Mouse (Mus musculus): ENCODE results near the gene Il21r. TPM values are rescaled to one million over a fixed set of nuclear protein-coding genes. Genes with fewer than 3 reads are reported as not detected.
A peak's percentile ranks its signal among the peaks of the same experiment; 100 is the strongest.

The Il21r gene
- total and polyA plus RNA-seq, 3 experiments: 0.11 to 0.16 TPM; not detected in 1

- peaks cover 21% of the 10 kb centered on the region for H3K27me3 ChIP-seq (ENCODE audit: insufficient read depth, low read length)
- DNase-seq (ENCODE audit: low spot score) (no peak), ATAC-seq (ENCODE audit: extremely low read depth, insufficient number of reproducible peaks, low FRiP score, poor library complexity, severe bottlenecking) (no peak)
Observed at GRCm38 (mm10) chr7:125584005-125584369, 19.2 kb upstream of the Il21r start.

GRCm38 (mm10) chr7:125586355-125586754 is 16.9 kb upstream of the Il21r start:
- no peak for DNase-seq (ENCODE audit: low spot score)
- H3K4me3 ChIP-seq (ENCODE audit: low read depth, low read length): peak overlapping the region; percentile 59
- TF ChIP-seq CTCF (IDR thresholded peaks at IDR 0.05; ENCODE audit: low read depth, low read length): no peak
- TF ChIP-seq POLR2AphosphoS5 (IDR thresholded peaks at IDR 0.05; ENCODE audit: insufficient replicate concordance, low read depth, low read length): peak; percentile 84; the same call in 1 of the 2 replicates
- H3K4me1 ChIP-seq (ENCODE audit: insufficient read depth, low read depth, low read length): peaks cover 40% of the 10 kb centered on the region
- H3K27me3 ChIP-seq (ENCODE audit: insufficient read depth, low read length): peaks cover 32% of the 10 kb centered on the region
- H3K9me3 ChIP-seq (replicated peaks): peaks cover 7% of the 10 kb centered on the region
- no peaks in the 10 kb centered on the region for H3K36me3 ChIP-seq (replicated peaks)
- ATAC-seq (ENCODE audit: extremely low read depth, insufficient number of reproducible peaks, low FRiP score, poor library complexity, severe bottlenecking): no peak

More at GRCm38 (mm10) chr7:125584005-125584369, 19.2 kb upstream of the Il21r start:
- H3K4me3 ChIP-seq (ENCODE audit: low read depth, low read length): no peak overlapping the region
- peaks cover 55% of the 10 kb centered on the region for H3K4me1 ChIP-seq (ENCODE audit: insufficient read depth, low read depth, low read length)
- TF ChIP-seq TAL1 (conservative IDR thresholded peaks at IDR 0.05; ENCODE audit: low read depth, low read length): no peak
- TF ChIP-seq CTCF (IDR thresholded peaks at IDR 0.05; ENCODE audit: low read depth, low read length): no peak
- TF ChIP-seq GATA2 (IDR thresholded peaks at IDR 0.05; ENCODE audit: borderline replicate concordance, low read depth, low read length): no peak
- TF ChIP-seq POLR2AphosphoS5 (IDR thresholded peaks at IDR 0.05; ENCODE audit: insufficient replicate concordance, low read depth, low read length): no peak
- H3K36me3 ChIP-seq (replicated peaks): peaks cover under 1% of the 10 kb centered on the region
- peaks cover 7% of the 10 kb centered on the region for H3K9me3 ChIP-seq (replicated peaks)

GRCm38 (mm10) chr7:125588721-125589120 is 14.5 kb upstream of the Il21r start:
- no peak for TF ChIP-seq POLR2AphosphoS5 (IDR thresholded peaks at IDR 0.05; ENCODE audit: insufficient replicate concordance, low read depth, low read length)
- no peak for TF ChIP-seq TAL1 (conservative IDR thresholded peaks at IDR 0.05; ENCODE audit: low read depth, low read length)
- no peak for TF ChIP-seq GATA1 (IDR thresholded peaks at IDR 0.05; ENCODE audit: borderline replicate concordance, low read length)
- TF ChIP-seq GATA2 (IDR thresholded peaks at IDR 0.05; ENCODE audit: borderline replicate concordance, low read depth, low read length): no peak
- TF ChIP-seq CTCF (IDR thresholded peaks at IDR 0.05; ENCODE audit: low read depth, low read length): no peak

GRCm38 (mm10) chr7:125589896-125590295 is 13.3 kb upstream of the Il21r start:
- Histone ChIP-seq H3K9me3 (replicated peaks) (peaks cover 7% of the 10 kb centered on the region), H3K36me3 (replicated peaks) (no peaks in the 10 kb centered on the region), H3K4me3 (ENCODE audit: low read depth, low read length) (no peak overlapping the region), H3K4me1 (ENCODE audit: insufficient read depth, low read depth, low read length) (peaks cover 37% of the 10 kb centered on the region), H3K27me3 (ENCODE audit: insufficient read depth, low read length) (peaks cover 35% of the 10 kb centered on the region)
- ATAC-seq (ENCODE audit: extremely low read depth, insufficient number of reproducible peaks, low FRiP score, poor library complexity, severe bottlenecking): no peak
- no peak for DNase-seq (ENCODE audit: low spot score)
- TF ChIP-seq GATA1 (IDR thresholded peaks at IDR 0.05; ENCODE audit: borderline replicate concordance, low read length) (no peak), TAL1 (conservative IDR thresholded peaks at IDR 0.05; ENCODE audit: low read depth, low read length) (no peak), GATA2 (IDR thresholded peaks at IDR 0.05; ENCODE audit: borderline replicate concordance, low read depth, low read length) (no peak), POLR2AphosphoS5 (IDR thresholded peaks at IDR 0.05; ENCODE audit: insufficient replicate concordance, low read depth, low read length) (no peak), CTCF (IDR thresholded peaks at IDR 0.05; ENCODE audit: low read depth, low read length) (no peak)

More at GRCm38 (mm10) chr7:125588721-125589120, 14.5 kb upstream of the Il21r start:
- no peak overlapping the region for H3K4me3 ChIP-seq (ENCODE audit: low read depth, low read length)
- no peaks in the 10 kb centered on the region for H3K36me3 ChIP-seq (replicated peaks)
- ATAC-seq (ENCODE audit: extremely low read depth, insufficient number of reproducible peaks, low FRiP score, poor library complexity, severe bottlenecking) (no peak), DNase-seq (ENCODE audit: low spot score) (no peak)
- H3K27me3 ChIP-seq (ENCODE audit: insufficient read depth, low read length): peaks cover 39% of the 10 kb centered on the region
- H3K4me1 ChIP-seq (ENCODE audit: insufficient read depth, low read depth, low read length): peaks cover 35% of the 10 kb centered on the region
- H3K9me3 ChIP-seq (replicated peaks): peaks cover 7% of the 10 kb centered on the region

GRCm38 (mm10) chr7:125593831-125594230 is 9.4 kb upstream of the Il21r start:
- no peak for TF ChIP-seq GATA1 (IDR thresholded peaks at IDR 0.05; ENCODE audit: borderline replicate concordance, low read length)
- TF ChIP-seq CTCF (IDR thresholded peaks at IDR 0.05; ENCODE audit: low read depth, low read length): no peak
- no peak for TF ChIP-seq GATA2 (IDR thresholded peaks at IDR 0.05; ENCODE audit: borderline replicate concordance, low read depth, low read length)
- no peak for TF ChIP-seq POLR2AphosphoS5 (IDR thresholded peaks at IDR 0.05; ENCODE audit: insufficient replicate concordance, low read depth, low read length)
- TF ChIP-seq TAL1 (conservative IDR thresholded peaks at IDR 0.05; ENCODE audit: low read depth, low read length): no peak
- Histone ChIP-seq H3K4me3 (ENCODE audit: low read depth, low read length) (peak overlapping the region; percentile 13; the same call in 1 of the 2 replicates), H3K27me3 (ENCODE audit: insufficient read depth, low read length) (peaks cover 40% of the 10 kb centered on the region), H3K4me1 (ENCODE audit: insufficient read depth, low read depth, low read length) (peaks cover 55% of the 10 kb centered on the region), H3K9me3 (replicated peaks) (no peaks in the 10 kb centered on the region), H3K36me3 (replicated peaks) (no peaks in the 10 kb centered on the region)
- DNase-seq (ENCODE audit: low spot score): peak; percentile 56
- ATAC-seq (ENCODE audit: extremely low read depth, insufficient number of reproducible peaks, low FRiP score, poor library complexity, severe bottlenecking): peak; percentile 22

- ATAC-seq (ENCODE audit: extremely low read depth, insufficient number of reproducible peaks, low FRiP score, poor library complexity, severe bottlenecking): no peak
- Histone ChIP-seq H3K36me3 (replicated peaks) (no peaks in the 10 kb centered on the region), H3K4me3 (ENCODE audit: low read depth, low read length) (no peak overlapping the region), H3K9me3 (replicated peaks) (no peaks in the 10 kb centered on the region), H3K4me1 (ENCODE audit: insufficient read depth, low read depth, low read length) (peaks cover 66% of the 10 kb centered on the region), H3K27me3 (ENCODE audit: insufficient read depth, low read length) (peaks cover 51% of the 10 kb centered on the region)
- no peak for DNase-seq (ENCODE audit: low spot score)
- TF ChIP-seq GATA2 (IDR thresholded peaks at IDR 0.05; ENCODE audit: borderline replicate concordance, low read depth, low read length) (no peak), GATA1 (IDR thresholded peaks at IDR 0.05; ENCODE audit: borderline replicate concordance, low read length) (no peak), POLR2AphosphoS5 (IDR thresholded peaks at IDR 0.05; ENCODE audit: insufficient replicate concordance, low read depth, low read length) (no peak), CTCF (IDR thresholded peaks at IDR 0.05; ENCODE audit: low read depth, low read length) (no peak), TAL1 (conservative IDR thresholded peaks at IDR 0.05; ENCODE audit: low read depth, low read length) (no peak)
Observed at GRCm38 (mm10) chr7:125596406-125596805, 6.8 kb upstream of the Il21r start.

Data from G1E (cell line).